Mouse (Mus musculus) MEL (cell line): Measurements from ENCODE around the gene Vmn2r70.

Experiments used
- CTCF ChIP-seq, 3 experiments: IDR thresholded peaks in 2 of 3; conservative IDR thresholded peaks in 1 of 3; 2 replicates each; pipeline ENCODE4 v1.5.1; 2011 to 2012; ENCODE audit warnings: low read length in 3 of 3, low read depth in 2 of 3, mild to moderate bottlenecking in 2 of 3, improper control_type of control experiment in 1 of 3, inconsistent platforms in 1 of 3, mixed read lengths in 1 of 3, moderate library complexity in 1 of 3; ENCODE audit not compliant: control insufficient read depth in 1 of 3, insufficient read depth in 1 of 3, poor library complexity in 1 of 3, severe bottlenecking in 1 of 3
- E2F4 ChIP-seq: IDR thresholded peaks from 2 replicates; pipeline ENCODE4 v1.6.1; 2011; ENCODE audit warnings: low read depth, low read length, improper control_type of control experiment, borderline replicate concordance
- EP300 ChIP-seq, 2 experiments: IDR thresholded peaks; 2 replicates each; pipeline ENCODE4 v1.6.1; 2011; ENCODE audit warnings: improper control_type of control experiment in 2 of 2, low read length in 2 of 2, low read depth in 1 of 2, mild to moderate bottlenecking in 1 of 2
- JUND ChIP-seq: IDR thresholded peaks from 2 replicates; pipeline ENCODE4 v1.6.1; 2011; ENCODE audit warnings: low read depth, mild to moderate bottlenecking, improper control_type of control experiment, low read length
- POLR2A ChIP-seq, 2 experiments: IDR thresholded peaks; 2 replicates each; pipeline ENCODE4 v1.6.1; 2011 to 2012; ENCODE audit warnings: low read length in 2 of 2, mild to moderate bottlenecking in 2 of 2, control low read depth in 1 of 2, improper control_type of control experiment in 1 of 2, low read depth in 1 of 2, moderate library complexity in 1 of 2; ENCODE audit not compliant: control insufficient read depth in 1 of 2, insufficient read depth in 1 of 2, poor library complexity in 1 of 2
- POLR2AphosphoS5 ChIP-seq: IDR thresholded peaks from 2 replicates; pipeline ENCODE4 v1.6.1; 2012; ENCODE audit warnings: low read depth, borderline replicate concordance, mild to moderate bottlenecking, inconsistent platforms, low read length, moderate library complexity, mixed read lengths
- TCF12 ChIP-seq: IDR thresholded peaks from 2 replicates; pipeline ENCODE4 v1.6.1; 2014; ENCODE audit warnings: low read depth, mild to moderate bottlenecking, inconsistent platforms, low read length, improper control_type of control experiment, moderate library complexity
- USF2 ChIP-seq, 2 experiments: IDR thresholded peaks; 2 replicates each; pipeline ENCODE4 v1.6.1; 2011 to 2012; ENCODE audit warnings: improper control_type of control experiment in 2 of 2, low read length in 2 of 2, borderline replicate concordance in 1 of 2, inconsistent platforms in 1 of 2, low read depth in 1 of 2, mild to moderate bottlenecking in 1 of 2; ENCODE audit not compliant: insufficient read depth in 1 of 2

DNA sequence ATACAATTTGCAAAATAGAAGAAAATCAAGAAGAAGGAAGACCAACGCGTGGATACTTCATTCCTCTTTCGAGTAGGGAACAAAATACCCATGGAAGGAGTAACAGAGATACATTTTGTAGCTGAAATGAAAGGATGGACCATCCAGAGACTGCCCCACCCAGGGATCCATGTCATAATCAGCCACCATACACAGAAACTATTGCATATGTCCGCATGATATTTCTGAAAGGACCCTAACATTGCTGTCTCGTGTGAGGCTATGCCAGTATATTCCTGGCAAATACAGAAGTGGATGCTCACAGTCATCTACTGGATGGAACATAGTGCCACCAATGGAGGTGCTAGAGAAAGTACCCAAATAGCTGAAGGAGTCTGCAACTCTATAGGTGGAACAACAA is 6.2 kb downstream of the Vmn2r70 start, which contains the start of gene Vmn2r71:
- no peak for TF ChIP-seq POLR2A (IDR thresholded peaks at IDR 0.05; ENCODE audit: control insufficient read depth in 1 of 2, insufficient read depth in 1 of 2, low read depth in 1 of 2, low read length in 2 of 2, poor library complexity in 1 of 2)
- no peak for TF ChIP-seq EP300 (IDR thresholded peaks at IDR 0.05; ENCODE audit: low read depth in 1 of 2, low read length in 2 of 2)
- TF ChIP-seq USF2 (IDR thresholded peaks at IDR 0.05; ENCODE audit: borderline replicate concordance in 1 of 2, insufficient read depth in 1 of 2, low read depth in 1 of 2, low read length in 2 of 2) = no peak
- no peak for TF ChIP-seq JUND
- no peak for TF ChIP-seq CTCF (IDR thresholded peaks at IDR 0.05 in 2 of 3, conservative IDR thresholded peaks at IDR 0.05 in 1 of 3; ENCODE audit: control insufficient read depth in 1 of 3, insufficient read depth in 1 of 3, low read depth in 2 of 3, low read length in 3 of 3, poor library complexity in 1 of 3, severe bottlenecking in 1 of 3)
- TF ChIP-seq TCF12 = no peak
- TF ChIP-seq E2F4 = no peak
- TF ChIP-seq POLR2AphosphoS5 = no peak
